Mouse (Mus musculus): Measurements from ENCODE around the gene Elavl1. TPM values are rescaled to one million over a fixed set of nuclear protein-coding genes. Genes with fewer than 3 reads are reported as not detected.

Elavl1 gene
- polyA plus RNA-seq, 1 experiment from 2014 or later = 245 TPM

- ATAC-seq (replicated peaks; ENCODE audit: low FRiP score, low TSS enrichment, low read depth) (no peak), DNase-seq (ENCODE audit: low spot score) (no peak)
- Histone ChIP-seq H3K4me1 (replicated peaks; ENCODE audit: control insufficient read depth, insufficient read depth, low read length) (no peaks in the 10 kb centered on the region), H3K4me2 (ENCODE audit: low read length) (no peak overlapping the region), H3K27me3 (replicated peaks; ENCODE audit: control insufficient read depth, insufficient read depth, low read length) (no peaks in the 10 kb centered on the region), H3K9me3 (ENCODE audit: control insufficient read depth, low read length) (no peaks in the 10 kb centered on the region), H3K27ac (ENCODE audit: low read depth) (no peak overlapping the region), H3K4me3 (ENCODE audit: low read depth, low read length) (no peak overlapping the region), H3K9ac (ENCODE audit: low read length) (no peak overlapping the region), H3K36me3 (ENCODE audit: control insufficient read depth, insufficient read depth, low read length) (peaks cover 92% of the 10 kb centered on the region)
- WGBS = 97% methylated on average over 1 of the region's 1 CpGs
Observed at GRCm38 (mm10) chr8:4333966-4334365, 8.8 kb upstream of the Elavl1 start.

DNA sequence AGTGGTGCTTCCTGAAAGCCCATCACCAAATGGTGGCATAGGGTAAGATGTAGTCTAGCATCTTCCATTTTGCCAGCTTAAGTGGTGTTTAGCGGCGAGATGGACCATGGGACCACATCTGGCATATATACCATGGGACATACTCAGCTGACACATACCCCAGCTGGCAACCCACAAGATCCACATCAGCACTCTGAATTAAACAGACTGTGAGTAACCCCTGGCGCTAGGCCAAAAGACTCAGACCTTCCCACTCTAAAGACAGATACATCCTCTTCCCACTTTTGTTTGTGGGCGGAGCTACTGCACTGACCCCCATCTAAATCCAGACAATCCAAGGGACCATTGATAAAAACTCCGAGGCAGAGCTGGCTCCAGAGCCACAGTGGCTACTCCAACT is 3.8 kb upstream of the Elavl1 start:
- whole genome bisulfite sequencing = 81% methylated on average over 5 of the region's 5 CpGs
- ATAC-seq (replicated peaks; ENCODE audit: low FRiP score, low TSS enrichment, low read depth) = no peak

GRCm38 (mm10) chr8:4325751-4326036 is 481 bp upstream of the Elavl1 start:
- Histone ChIP-seq H3K4me3 (ENCODE audit: low read depth, low read length) (peak overlapping the region; percentile 98), H3K27ac (ENCODE audit: low read depth) (peak overlapping the region; percentile 88; the same call in 1 of the 2 replicates), H3K9me3 (ENCODE audit: control insufficient read depth, low read length) (no peaks in the 10 kb centered on the region), H3K4me2 (ENCODE audit: low read length) (peak overlapping the region; percentile 76), H3K9ac (ENCODE audit: low read length) (peak overlapping the region; percentile 95), H3K4me1 (replicated peaks; ENCODE audit: control insufficient read depth, insufficient read depth, low read length) (peaks cover 29% of the 10 kb centered on the region), H3K36me3 (ENCODE audit: control insufficient read depth, insufficient read depth, low read length) (peaks cover 46% of the 10 kb centered on the region), H3K27me3 (replicated peaks; ENCODE audit: control insufficient read depth, insufficient read depth, low read length) (no peaks in the 10 kb centered on the region)
- ATAC-seq (replicated peaks; ENCODE audit: low FRiP score, low TSS enrichment, low read depth) (no peak), DNase-seq (ENCODE audit: low spot score) (no peak)
- 40% methylated on average over 7 of the region's 7 CpGs for WGBS

More for the DNA sequence above, 3.8 kb upstream of the Elavl1 start:
- Histone ChIP-seq H3K9ac (ENCODE audit: low read length) (no peak overlapping the region), H3K9me3 (ENCODE audit: control insufficient read depth, low read length) (no peaks in the 10 kb centered on the region), H3K4me1 (replicated peaks; ENCODE audit: control insufficient read depth, insufficient read depth, low read length) (peaks cover 9% of the 10 kb centered on the region), H3K4me2 (ENCODE audit: low read length) (no peak overlapping the region), H3K27me3 (replicated peaks; ENCODE audit: control insufficient read depth, insufficient read depth, low read length) (no peaks in the 10 kb centered on the region), H3K36me3 (ENCODE audit: control insufficient read depth, insufficient read depth, low read length) (peaks cover 61% of the 10 kb centered on the region), H3K4me3 (ENCODE audit: low read depth, low read length) (no peak overlapping the region), H3K27ac (ENCODE audit: low read depth) (no peak overlapping the region)
- no peak for DNase-seq (ENCODE audit: low spot score)

GRCm38 (mm10) chr8:4324525-4324924 is 688 bp downstream of the Elavl1 start:
- no peaks in the 10 kb centered on the region for H3K9me3 ChIP-seq (ENCODE audit: control insufficient read depth, low read length)
- peak overlapping the region; percentile 72 for H3K4me2 ChIP-seq (ENCODE audit: low read length)
- ATAC-seq (replicated peaks; ENCODE audit: low FRiP score, low TSS enrichment, low read depth) (peak; percentile 78), DNase-seq (ENCODE audit: low spot score) (no peak)
- H3K9ac ChIP-seq (ENCODE audit: low read length) = peak overlapping the region; percentile 95
- H3K27me3 ChIP-seq (replicated peaks; ENCODE audit: control insufficient read depth, insufficient read depth, low read length) = no peaks in the 10 kb centered on the region
- H3K4me3 ChIP-seq (ENCODE audit: low read depth, low read length) = peak overlapping the region; percentile 98
- WGBS = under 1% methylated on average over 42 of the region's 42 CpGs
- H3K36me3 ChIP-seq (ENCODE audit: control insufficient read depth, insufficient read depth, low read length) = peaks cover 46% of the 10 kb centered on the region
- peak overlapping the region; percentile 88 for H3K27ac ChIP-seq (ENCODE audit: low read depth)
- H3K4me1 ChIP-seq (replicated peaks; ENCODE audit: control insufficient read depth, insufficient read depth, low read length) = peaks cover 33% of the 10 kb centered on the region

- 3% methylated on average over 6 of the region's 6 CpGs for WGBS
- Histone ChIP-seq H3K4me2 (ENCODE audit: low read length) (peak overlapping the region; percentile 72), H3K9ac (ENCODE audit: low read length) (peak overlapping the region; percentile 95), H3K36me3 (ENCODE audit: control insufficient read depth, insufficient read depth, low read length) (peaks cover 40% of the 10 kb centered on the region), H3K27ac (ENCODE audit: low read depth) (peak overlapping the region; percentile 88; the same call in 1 of the 2 replicates), H3K4me3 (ENCODE audit: low read depth, low read length) (peak overlapping the region; percentile 98), H3K27me3 (replicated peaks; ENCODE audit: control insufficient read depth, insufficient read depth, low read length) (no peaks in the 10 kb centered on the region), H3K9me3 (ENCODE audit: control insufficient read depth, low read length) (no peaks in the 10 kb centered on the region), H3K4me1 (replicated peaks; ENCODE audit: control insufficient read depth, insufficient read depth, low read length) (peaks cover 33% of the 10 kb centered on the region)
- DNase-seq (ENCODE audit: low spot score) = peak; percentile 59
- no peak for ATAC-seq (replicated peaks; ENCODE audit: low FRiP score, low TSS enrichment, low read depth)
Observed at GRCm38 (mm10) chr8:4323917-4324316, 1.3 kb downstream of the Elavl1 start.

- Histone ChIP-seq H3K4me3 (ENCODE audit: low read depth, low read length) (no peak overlapping the region), H3K27me3 (replicated peaks; ENCODE audit: control insufficient read depth, insufficient read depth, low read length) (no peaks in the 10 kb centered on the region), H3K27ac (ENCODE audit: low read depth) (no peak overlapping the region), H3K36me3 (ENCODE audit: control insufficient read depth, insufficient read depth, low read length) (peaks cover 27% of the 10 kb centered on the region), H3K4me2 (ENCODE audit: low read length) (peak overlapping the region; percentile 72; the same call in 1 of the 2 replicates), H3K9me3 (ENCODE audit: control insufficient read depth, low read length) (no peaks in the 10 kb centered on the region), H3K9ac (ENCODE audit: low read length) (no peak overlapping the region), H3K4me1 (replicated peaks; ENCODE audit: control insufficient read depth, insufficient read depth, low read length) (peaks cover 33% of the 10 kb centered on the region)
- DNase-seq (ENCODE audit: low spot score) (peak; percentile 94), ATAC-seq (replicated peaks; ENCODE audit: low FRiP score, low TSS enrichment, low read depth) (no peak)
- WGBS = 38% methylated on average over 2 of the region's 2 CpGs
Observed at GRCm38 (mm10) chr8:4322470-4322869, 2.7 kb downstream of the Elavl1 start.

DNA sequence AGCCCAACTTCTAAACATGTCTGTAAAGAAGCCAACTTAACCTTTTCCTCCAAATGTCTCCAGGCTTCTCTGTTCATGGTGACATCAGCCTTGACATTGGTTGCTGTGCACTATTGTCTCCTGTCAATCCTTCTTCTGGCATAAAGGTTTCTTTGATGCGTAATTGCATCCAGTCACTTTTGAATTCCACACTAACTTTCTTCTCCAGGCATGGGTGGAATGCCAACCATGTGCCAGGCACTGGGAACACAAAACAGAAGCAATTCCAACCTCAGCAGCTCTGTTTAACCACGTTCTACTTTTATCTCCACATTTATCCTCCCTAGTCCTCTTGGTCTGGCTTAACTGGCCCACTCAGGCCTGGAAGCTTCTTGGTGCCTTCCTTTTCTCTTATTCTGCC is 4.2 kb downstream of the Elavl1 start:
- H3K9ac ChIP-seq (ENCODE audit: low read length) = no peak overlapping the region
- DNase-seq (ENCODE audit: low spot score) (no peak), ATAC-seq (replicated peaks; ENCODE audit: low FRiP score, low TSS enrichment, low read depth) (no peak)
- no peak overlapping the region for H3K27ac ChIP-seq (ENCODE audit: low read depth)
- no peaks in the 10 kb centered on the region for H3K27me3 ChIP-seq (replicated peaks; ENCODE audit: control insufficient read depth, insufficient read depth, low read length)
- no peak overlapping the region for H3K4me2 ChIP-seq (ENCODE audit: low read length)
- H3K4me1 ChIP-seq (replicated peaks; ENCODE audit: control insufficient read depth, insufficient read depth, low read length) = peaks cover 29% of the 10 kb centered on the region
- H3K36me3 ChIP-seq (ENCODE audit: control insufficient read depth, insufficient read depth, low read length) = peaks cover 27% of the 10 kb centered on the region
- H3K4me3 ChIP-seq (ENCODE audit: low read depth, low read length) = no peak overlapping the region
- no peaks in the 10 kb centered on the region for H3K9me3 ChIP-seq (ENCODE audit: control insufficient read depth, low read length)
- WGBS = 70% methylated on average over 2 of the region's 2 CpGs

DNA sequence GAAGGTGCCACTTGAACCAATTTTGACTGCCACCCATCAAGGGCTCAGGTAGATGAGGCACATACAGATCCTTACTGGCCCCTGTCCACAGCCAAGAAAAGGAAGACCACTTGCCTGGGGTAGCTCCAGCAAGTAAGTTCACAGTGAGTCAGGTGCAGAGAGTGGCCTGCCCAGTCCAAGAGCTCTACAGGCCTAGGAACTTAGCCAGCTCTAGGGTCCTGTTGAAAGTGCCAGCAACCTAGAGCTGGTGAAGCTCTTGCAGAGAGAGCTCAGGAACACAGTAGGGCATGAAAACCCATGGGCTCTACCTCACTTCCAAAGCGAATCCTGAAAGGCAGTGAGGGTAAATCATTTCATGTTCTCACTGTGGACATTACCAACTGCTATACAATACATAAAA is 4.8 kb downstream of the Elavl1 start:
- no peak overlapping the region for H3K4me3 ChIP-seq (ENCODE audit: low read depth, low read length)
- DNase-seq (ENCODE audit: low spot score) (no peak), ATAC-seq (replicated peaks; ENCODE audit: low FRiP score, low TSS enrichment, low read depth) (no peak)
- no peaks in the 10 kb centered on the region for H3K9me3 ChIP-seq (ENCODE audit: control insufficient read depth, low read length)
- H3K27me3 ChIP-seq (replicated peaks; ENCODE audit: control insufficient read depth, insufficient read depth, low read length) = no peaks in the 10 kb centered on the region
- WGBS = 87% methylated on average over 1 of the region's 1 CpGs
- no peak overlapping the region for H3K9ac ChIP-seq (ENCODE audit: low read length)
- H3K27ac ChIP-seq (ENCODE audit: low read depth) = no peak overlapping the region
- H3K4me2 ChIP-seq (ENCODE audit: low read length) = no peak overlapping the region
- peaks cover 27% of the 10 kb centered on the region for H3K36me3 ChIP-seq (ENCODE audit: control insufficient read depth, insufficient read depth, low read length)
- peaks cover 24% of the 10 kb centered on the region for H3K4me1 ChIP-seq (replicated peaks; ENCODE audit: control insufficient read depth, insufficient read depth, low read length)

DNA sequence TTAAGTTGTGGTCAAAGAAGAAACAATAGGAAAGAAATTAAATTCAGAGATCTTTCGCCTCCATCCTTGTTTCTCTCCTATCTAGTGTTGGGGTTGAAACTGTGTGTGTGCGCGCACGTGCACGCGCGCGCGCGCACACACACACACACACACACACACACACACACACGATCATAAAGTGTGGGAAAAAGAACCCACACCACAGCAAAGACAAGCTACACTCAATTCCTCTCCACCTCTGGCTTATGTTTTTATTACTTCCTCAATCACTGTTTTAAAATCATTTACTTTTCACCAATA is 5.7 kb downstream of the Elavl1 start:
- H3K9me3 ChIP-seq (ENCODE audit: control insufficient read depth, low read length) = no peaks in the 10 kb centered on the region
- H3K36me3 ChIP-seq (ENCODE audit: control insufficient read depth, insufficient read depth, low read length) = peaks cover 27% of the 10 kb centered on the region
- no peak for DNase-seq (ENCODE audit: low spot score)
- no peak for ATAC-seq (replicated peaks; ENCODE audit: low FRiP score, low TSS enrichment, low read depth)
- no peak overlapping the region for H3K9ac ChIP-seq (ENCODE audit: low read length)
- peaks cover 24% of the 10 kb centered on the region for H3K4me1 ChIP-seq (replicated peaks; ENCODE audit: control insufficient read depth, insufficient read depth, low read length)
- no peaks in the 10 kb centered on the region for H3K27me3 ChIP-seq (replicated peaks; ENCODE audit: control insufficient read depth, insufficient read depth, low read length)
- WGBS = 95% methylated on average over 11 of the region's 11 CpGs
- no peak overlapping the region for H3K27ac ChIP-seq (ENCODE audit: low read depth)
- H3K4me3 ChIP-seq (ENCODE audit: low read depth, low read length) = no peak overlapping the region
- H3K4me2 ChIP-seq (ENCODE audit: low read length) = no peak overlapping the region

Measured in intestine, embryonic 14.5 days (tissue).